Mouse (Mus musculus) B cell, adult 2 months (primary cell): ENCODE data around the gene Qsox1.

Experiments used
- DNase-seq, 2 experiments: peaks; one replicate each; pipeline ENCODE4 v3.0.0; 2022

Gene Qsox1

GRCm38 (mm10) chr1:155742411-155743363 lies 70.0 kb downstream of the Qsox1 start:
- DNase-seq: no peak

GRCm38 (mm10) chr1:155741988-155742387 lies 70.7 kb downstream of the Qsox1 start:
- DNase-seq: no peak

- peak; percentile 17 to 21 for DNase-seq
Measured at GRCm38 (mm10) chr1:155741378-155741945, 71.2 kb downstream of the Qsox1 start.

GRCm38 (mm10) chr1:155740622-155741377 lies 71.9 kb downstream of the Qsox1 start:
- peak; percentile 21 for DNase-seq

GRCm38 (mm10) chr1:155737809-155738383 lies 74.8 kb downstream of the Qsox1 start:
- no peak for DNase-seq

- DNase-seq: peak; percentile 26 to 28
Measured at GRCm38 (mm10) chr1:155737017-155737808, 75.5 kb downstream of the Qsox1 start.

- DNase-seq: no peak
Measured at GRCm38 (mm10) chr1:155736096-155736825, 76.4 kb downstream of the Qsox1 start.

GRCm38 (mm10) chr1:155731156-155731555 lies 81.5 kb downstream of the Qsox1 start:
- DNase-seq: no peak

GRCm38 (mm10) chr1:155729113-155729795 lies 83.4 kb downstream of the Qsox1 start:
- no peak for DNase-seq

GRCm38 (mm10) chr1:155727830-155728229 lies 84.9 kb downstream of the Qsox1 start:
- DNase-seq: no peak
